Mouse (Mus musculus): Measurements from ENCODE around the gene Hmcn1.

DNA sequence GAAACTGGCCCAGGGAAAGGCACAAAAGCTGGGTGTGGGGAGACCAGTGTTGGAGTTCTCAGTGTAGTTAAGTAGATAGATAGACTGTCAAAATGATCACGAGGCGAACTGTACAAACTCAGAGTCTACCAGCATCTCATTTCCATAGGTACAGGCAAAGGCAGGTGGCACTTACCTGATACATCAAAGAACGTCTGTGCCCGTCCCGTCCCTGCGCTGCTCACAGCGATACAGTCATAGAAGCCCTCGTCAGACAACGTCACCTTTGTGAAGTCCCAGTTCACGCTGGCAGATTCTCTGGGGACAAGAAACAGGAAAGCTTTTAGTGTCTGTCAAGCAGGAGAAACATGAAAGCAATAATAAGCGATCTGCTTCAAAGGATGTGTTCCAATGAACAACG, 190.6 kb downstream of the Hmcn1 start:
- TF ChIP-seq CTCF (conservative IDR thresholded peaks at IDR 0.05; ENCODE audit: low read length) (no peak), NANOG (IDR thresholded peaks at IDR 0.05; ENCODE audit: borderline replicate concordance, low read length) (no peak), POU5F1 (IDR thresholded peaks at IDR 0.05; ENCODE audit: borderline replicate concordance, low read length) (no peak)
